Mouse (Mus musculus): ENCODE measurements around the gene Tbc1d17.

- TF ChIP-seq GATA1 (IDR thresholded peaks at IDR 0.05; ENCODE audit: borderline replicate concordance, low read length) (no peak), FLI1 (IDR thresholded peaks at IDR 0.05; ENCODE audit: low read length) (no peak)
These were observed 46.9 kb upstream of the Tbc1d17 start, which contains the start of gene Fuz for GRCm38 (mm10) chr7:44895593-44896434.

All from megakaryocyte, embryonic 14.5 days (primary cell).